Mouse (Mus musculus) erythroblast, embryonic 14.5 days (primary cell): ENCODE results near the gene Syn1. TPM values are rescaled to one million over a fixed set of nuclear protein-coding genes. Genes with fewer than 3 reads are reported as not detected.

ENCODE experiments used
- H3K27me3 ChIP-seq: 2 replicates; pipeline ENCODE4 v1.6.1; 2012; ENCODE audit warnings: inconsistent platforms; ENCODE audit not compliant: control insufficient read depth
- H3K36me3 ChIP-seq: 2 replicates; pipeline ENCODE4 v1.6.1; 2012; ENCODE audit warnings: mild to moderate bottlenecking, inconsistent platforms; ENCODE audit not compliant: control insufficient read depth
- H3K4me1 ChIP-seq: 2 replicates; pipeline ENCODE4 v1.6.1; 2012; ENCODE audit warnings: inconsistent platforms; ENCODE audit not compliant: control insufficient read depth
- H3K4me3 ChIP-seq: replicated peaks from 2 replicates; pipeline ENCODE3; 2012; ENCODE audit warnings: moderate library complexity, mild to moderate bottlenecking, inconsistent platforms
- H3K9me3 ChIP-seq: 2 replicates; pipeline ENCODE4 v1.6.1; 2012; ENCODE audit warnings: low read length, inconsistent platforms, mixed read lengths; ENCODE audit not compliant: control insufficient read depth
- GATA1 ChIP-seq: IDR thresholded peaks from 2 replicates; pipeline ENCODE4 v1.6.1; 2012; ENCODE audit warnings: low read length, inconsistent platforms, mixed read lengths
- TAL1 ChIP-seq: IDR thresholded peaks from 3 replicates; pipeline ENCODE4 v1.6.1; 2012; ENCODE audit warnings: low read length, inconsistent platforms, mixed read lengths
- polyA plus RNA-seq: library from polyadenylated mRNA; stranded (reverse); fragments of >175 nt; gene quantifications from 2 replicates; pipeline ENCODE4 v1.2.3, GENCODE M21; 2012

The Syn1 gene
- polyA plus RNA-seq, 1 experiment, result not detected

- Histone ChIP-seq H3K4me1 (peaks cover 5% of the 10 kb centered on the region; the same call in 1 of the 2 replicates), H3K27me3 (peaks cover 41% of the 10 kb centered on the region), H3K36me3 (no peaks in the 10 kb centered on the region; the same call in 1 of the 2 replicates), H3K4me3 (no peak overlapping the region), H3K9me3 (peaks cover 8% of the 10 kb centered on the region)
- TF ChIP-seq TAL1, result no peak
- TF ChIP-seq GATA1, result no peak
These were observed 2.7 kb upstream of the Syn1 start for GRCm38 (mm10) chrX:20923506-20923905.

GRCm38 (mm10) chrX:20921366-20921765, 562 bp upstream of the Syn1 start:
- H3K27me3 ChIP-seq, result peaks cover 49% of the 10 kb centered on the region
- no peaks in the 10 kb centered on the region for H3K36me3 ChIP-seq
- TF ChIP-seq GATA1 (no peak), TAL1 (no peak)
- peaks cover 8% of the 10 kb centered on the region for H3K9me3 ChIP-seq
- H3K4me3 ChIP-seq, result no peak overlapping the region
- H3K4me1 ChIP-seq, result peaks cover 5% of the 10 kb centered on the region; the same call in 1 of the 2 replicates

- peaks cover 8% of the 10 kb centered on the region for H3K9me3 ChIP-seq
- TF ChIP-seq GATA1 (no peak), TAL1 (no peak)
- H3K36me3 ChIP-seq, result no peaks in the 10 kb centered on the region
- peak overlapping the region; percentile 33 for H3K4me3 ChIP-seq
- H3K4me1 ChIP-seq, result peaks cover 5% of the 10 kb centered on the region; the same call in 1 of the 2 replicates
- peaks cover 49% of the 10 kb centered on the region for H3K27me3 ChIP-seq
These were observed 458 bp downstream of the Syn1 start for GRCm38 (mm10) chrX:20920249-20920843.

- Histone ChIP-seq H3K36me3 (no peaks in the 10 kb centered on the region), H3K9me3 (no peaks in the 10 kb centered on the region), H3K4me3 (no peak overlapping the region), H3K27me3 (peaks cover 24% of the 10 kb centered on the region), H3K4me1 (peaks cover 6% of the 10 kb centered on the region)
- no peak for TF ChIP-seq TAL1
- no peak for TF ChIP-seq GATA1
These were observed 5.7 kb downstream of the Syn1 start for GRCm38 (mm10) chrX:20915075-20915474.

GRCm38 (mm10) chrX:20913726-20914125, 7.1 kb downstream of the Syn1 start:
- Histone ChIP-seq H3K4me1 (peaks cover 10% of the 10 kb centered on the region), H3K27me3 (peaks cover 13% of the 10 kb centered on the region), H3K36me3 (no peaks in the 10 kb centered on the region), H3K4me3 (no peak overlapping the region), H3K9me3 (no peaks in the 10 kb centered on the region)
- TF ChIP-seq TAL1 (no peak), GATA1 (no peak)

GRCm38 (mm10) chrX:20910074-20910473, 10.7 kb downstream of the Syn1 start:
- Histone ChIP-seq H3K4me1 (peaks cover 10% of the 10 kb centered on the region), H3K4me3 (no peak overlapping the region), H3K9me3 (no peaks in the 10 kb centered on the region), H3K36me3 (no peaks in the 10 kb centered on the region), H3K27me3 (peaks cover 4% of the 10 kb centered on the region; the same call in 1 of the 2 replicates)
- TF ChIP-seq TAL1 (no peak), GATA1 (peak; percentile 22; the same call in 1 of the 2 replicates)

- no peak for TF ChIP-seq GATA1
- H3K27me3 ChIP-seq, result peaks cover 2% of the 10 kb centered on the region
- H3K4me3 ChIP-seq, result no peak overlapping the region
- H3K36me3 ChIP-seq, result no peaks in the 10 kb centered on the region
- H3K9me3 ChIP-seq, result no peaks in the 10 kb centered on the region
- H3K4me1 ChIP-seq, result no peaks in the 10 kb centered on the region
These were observed 45.6 kb downstream of the Syn1 start for GRCm38 (mm10) chrX:20875241-20875640.

GRCm38 (mm10) chrX:20872928-20873500, 47.8 kb downstream of the Syn1 start:
- no peak for TF ChIP-seq GATA1
- no peak for TF ChIP-seq TAL1
- Histone ChIP-seq H3K9me3 (no peaks in the 10 kb centered on the region), H3K36me3 (no peaks in the 10 kb centered on the region), H3K4me3 (no peak overlapping the region), H3K27me3 (peaks cover 15% of the 10 kb centered on the region), H3K4me1 (no peaks in the 10 kb centered on the region)

GRCm38 (mm10) chrX:20869962-20870513, 50.8 kb downstream of the Syn1 start, which contains the start of gene Timp1:
Gene Timp1, plus strand, starts transcription at chrX:20870166.
- Histone ChIP-seq H3K4me3 (no peak within 1 kb of the TSS), H3K27me3 (peaks cover 15% of the 10 kb centered on the region), H3K9me3 (no peaks in the 10 kb centered on the region), H3K36me3 (no peaks in the 10 kb centered on the region), H3K4me1 (no peaks in the 10 kb centered on the region)
- TF ChIP-seq GATA1 (no peak), TAL1 (no peak)

GRCm38 (mm10) chrX:20869203-20869602, 51.6 kb downstream of the Syn1 start:
- Histone ChIP-seq H3K4me3 (no peak overlapping the region), H3K9me3 (no peaks in the 10 kb centered on the region), H3K4me1 (no peaks in the 10 kb centered on the region), H3K27me3 (peaks cover 15% of the 10 kb centered on the region), H3K36me3 (no peaks in the 10 kb centered on the region)
- TF ChIP-seq GATA1, result no peak
- no peak for TF ChIP-seq TAL1
